Mouse (Mus musculus) neural tube, embryonic 11.5 days (tissue): ENCODE measurements around the gene Osbpl6. TPM values are rescaled to one million over a fixed set of nuclear protein-coding genes. Genes with fewer than 3 reads are reported as not detected.

Experiments used
- ATAC-seq: fragments of 200-750 bp; cut with Nextera tagmentation; 2 replicates; pipeline ENCODE4 v1.8.0; 2017; ENCODE audit warnings: moderate number of reproducible peaks, mild to moderate bottlenecking, moderate TSS enrichment, moderate library complexity; ENCODE audit not compliant: insufficient read depth, low FRiP score, low TSS enrichment
- DNase-seq: peaks from one replicate; pipeline ENCODE4 v3.0.0-alpha.2; 2015; ENCODE audit warnings: low spot score
- H3K27ac ChIP-seq: fragments of 300-500 bp; sonication (generic); 2 replicates; pipeline ENCODE4 v1.5.1; 2014; ENCODE audit warnings: low read depth, mild to moderate bottlenecking, low read length
- H3K27me3 ChIP-seq: fragments of 300-500 bp; sonication (generic); 2 replicates; pipeline ENCODE4 v1.6.1; 2014; ENCODE audit warnings: mild to moderate bottlenecking, low read length, mixed read lengths; ENCODE audit not compliant: control insufficient read depth, insufficient read depth
- H3K36me3 ChIP-seq: fragments of 300-500 bp; sonication (generic); 2 replicates; pipeline ENCODE4 v1.6.1; 2014; ENCODE audit warnings: mild to moderate bottlenecking, low read length, moderate library complexity, mixed read lengths; ENCODE audit not compliant: control insufficient read depth, insufficient read depth
- H3K4me1 ChIP-seq: fragments of 300-500 bp; sonication (generic); 2 replicates; pipeline ENCODE4 v1.6.1; 2014; ENCODE audit warnings: low read length, mixed read lengths; ENCODE audit not compliant: control insufficient read depth, insufficient read depth
- H3K4me2 ChIP-seq: fragments of 300-500 bp; sonication (generic); 2 replicates; pipeline ENCODE4 v1.6.1; 2014; ENCODE audit warnings: low read depth, mild to moderate bottlenecking, moderate library complexity
- H3K4me3 ChIP-seq: fragments of 300-500 bp; sonication (generic); 2 replicates; pipeline ENCODE4 v1.5.1; 2014; ENCODE audit warnings: low read depth, low read length
- H3K9ac ChIP-seq: fragments of 300-500 bp; sonication (generic); 2 replicates; pipeline ENCODE4 v1.6.1; 2014; ENCODE audit warnings: mild to moderate bottlenecking, low read length
- H3K9me3 ChIP-seq: fragments of 300-500 bp; sonication (generic); 2 replicates; pipeline ENCODE4 v1.6.1; 2016; ENCODE audit warnings: low read length; ENCODE audit not compliant: control insufficient read depth
- WGBS: fragments of 180-500 bp; shearing (Covaris S2); extraction: QIAGEN DNeasy Blood & Tissue Kit; methylation state at CpG from one replicate; pipeline ENCODE4 v1.1.7; 2014; 5-methylcytosine and 5-hydroxymethylcytosine counted together
- polyA plus RNA-seq: library from polyadenylated mRNA; unstranded; fragments of >200 nt; fragmentation: Nextera tagmentation; extraction: Ambion mirVana; gene quantifications from 2 replicates; pipeline ENCODE4 v1.2.1, GENCODE M21; 2014

The Osbpl6 gene
- polyA plus RNA-seq, 1 experiment from 2014 or later = 20.3 TPM

DNA sequence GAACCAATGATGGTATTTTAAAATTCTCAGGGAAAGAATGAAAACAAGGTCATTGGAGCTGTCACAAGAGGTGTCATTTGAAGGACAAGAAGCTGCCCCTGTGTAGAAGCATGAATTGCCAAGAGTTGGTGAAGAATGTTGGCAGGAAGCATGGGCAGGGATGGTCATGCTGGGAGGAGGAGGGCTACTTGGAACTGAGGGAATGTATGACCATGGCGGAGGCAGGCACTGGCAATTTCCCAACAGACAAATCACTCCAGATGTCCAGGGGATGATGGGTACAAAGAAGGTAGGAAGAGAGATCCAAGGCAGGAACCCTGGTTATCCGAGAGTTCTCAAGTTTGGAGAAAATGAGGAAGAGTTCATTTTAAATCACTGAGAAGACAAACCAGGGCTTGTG is 3.7 kb downstream of the Osbpl6 start:
- Histone ChIP-seq H3K4me1 (no peaks in the 10 kb centered on the region), H3K4me2 (no peak overlapping the region), H3K9ac (no peak overlapping the region), H3K27me3 (no peaks in the 10 kb centered on the region), H3K36me3 (no peaks in the 10 kb centered on the region), H3K4me3 (no peak overlapping the region), H3K27ac (no peak overlapping the region), H3K9me3 (no peaks in the 10 kb centered on the region)
- WGBS = 93% methylated on average over 2 of the region's 2 CpGs
- ATAC-seq (no peak), DNase-seq (no peak)

- no peak overlapping the region for H3K9ac ChIP-seq
- H3K4me2 ChIP-seq = no peak overlapping the region
- ATAC-seq (no peak), DNase-seq (no peak)
- H3K36me3 ChIP-seq = no peaks in the 10 kb centered on the region
- no peak overlapping the region for H3K27ac ChIP-seq
- H3K4me1 ChIP-seq = no peaks in the 10 kb centered on the region
- H3K4me3 ChIP-seq = no peak overlapping the region
- H3K27me3 ChIP-seq = no peaks in the 10 kb centered on the region
- no peaks in the 10 kb centered on the region for H3K9me3 ChIP-seq
- 87% methylated on average over 2 of the region's 2 CpGs for WGBS
These were observed 6.6 kb downstream of the Osbpl6 start for GRCm38 (mm10) chr2:76412924-76413323.

DNA sequence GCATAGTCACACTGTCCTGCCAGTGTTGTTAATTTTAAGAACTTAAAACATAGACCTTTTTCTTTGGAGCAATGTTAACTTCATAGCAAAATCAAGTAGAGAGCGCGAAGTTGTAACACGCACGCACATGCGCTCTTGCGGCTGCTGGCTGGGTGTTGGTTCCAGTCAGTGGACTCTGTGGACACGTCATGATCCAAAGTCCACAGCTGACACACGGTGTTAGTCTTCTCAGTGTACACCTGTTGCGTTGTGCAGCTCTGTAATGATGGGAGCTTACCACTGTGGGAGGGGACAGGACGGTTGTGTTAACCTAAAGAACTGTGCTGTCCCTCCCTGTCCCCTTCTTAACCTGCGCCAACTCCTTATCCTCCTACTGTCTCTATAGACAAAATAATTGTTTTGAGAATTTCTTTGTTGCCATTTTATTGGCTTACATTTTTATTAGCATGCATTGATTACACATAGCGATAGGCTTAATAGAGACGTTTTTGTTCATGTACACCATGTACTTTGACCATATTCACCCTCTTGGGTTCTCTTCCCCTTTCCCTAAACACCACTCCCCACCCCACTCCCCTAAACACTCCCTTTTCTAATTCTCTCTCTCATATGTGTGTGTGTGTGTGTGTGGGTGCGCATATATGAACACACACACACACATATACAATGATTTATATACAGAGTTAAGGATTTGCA is 11.3 kb downstream of the Osbpl6 start:
- no peaks in the 10 kb centered on the region for H3K9me3 ChIP-seq

GRCm38 (mm10) chr2:76418142-76418518 is 11.8 kb downstream of the Osbpl6 start:
- Histone ChIP-seq H3K36me3 (no peaks in the 10 kb centered on the region), H3K9ac (no peak overlapping the region), H3K4me1 (no peaks in the 10 kb centered on the region), H3K4me3 (no peak overlapping the region), H3K27ac (no peak overlapping the region), H3K27me3 (no peaks in the 10 kb centered on the region), H3K9me3 (no peaks in the 10 kb centered on the region), H3K4me2 (no peak overlapping the region)
- 90% methylated on average over 3 of the region's 3 CpGs for WGBS
- DNase-seq = no peak
- no peak for ATAC-seq

More for the DNA sequence above, 11.3 kb downstream of the Osbpl6 start:
- DNase-seq (no peak), ATAC-seq (no peak)
- Histone ChIP-seq H3K36me3 (no peaks in the 10 kb centered on the region), H3K4me1 (no peaks in the 10 kb centered on the region), H3K27ac (no peak overlapping the region), H3K4me2 (no peak overlapping the region), H3K27me3 (no peaks in the 10 kb centered on the region), H3K4me3 (no peak overlapping the region), H3K9ac (no peak overlapping the region)
- WGBS = 94% methylated on average over 14 of the region's 14 CpGs

- Histone ChIP-seq H3K27me3 (no peaks in the 10 kb centered on the region), H3K27ac (no peak overlapping the region), H3K9me3 (no peaks in the 10 kb centered on the region), H3K4me2 (no peak overlapping the region), H3K9ac (no peak overlapping the region), H3K4me3 (no peak overlapping the region), H3K4me1 (no peaks in the 10 kb centered on the region), H3K36me3 (no peaks in the 10 kb centered on the region)
- no peak for ATAC-seq
- 77% methylated on average over 6 of the region's 6 CpGs for WGBS
- DNase-seq = no peak
These were observed 15.2 kb downstream of the Osbpl6 start for GRCm38 (mm10) chr2:76421411-76421924.

- no peaks in the 10 kb centered on the region for H3K36me3 ChIP-seq
- no peak overlapping the region for H3K4me2 ChIP-seq
- ATAC-seq (no peak), DNase-seq (no peak)
- WGBS = 83% methylated on average over 3 of the region's 3 CpGs
- no peak overlapping the region for H3K27ac ChIP-seq
- no peak overlapping the region for H3K4me3 ChIP-seq
- H3K9ac ChIP-seq = no peak overlapping the region
- no peaks in the 10 kb centered on the region for H3K4me1 ChIP-seq
- H3K27me3 ChIP-seq = no peaks in the 10 kb centered on the region
- H3K9me3 ChIP-seq = no peaks in the 10 kb centered on the region
These were observed 20.5 kb downstream of the Osbpl6 start for GRCm38 (mm10) chr2:76426816-76427215.

DNA sequence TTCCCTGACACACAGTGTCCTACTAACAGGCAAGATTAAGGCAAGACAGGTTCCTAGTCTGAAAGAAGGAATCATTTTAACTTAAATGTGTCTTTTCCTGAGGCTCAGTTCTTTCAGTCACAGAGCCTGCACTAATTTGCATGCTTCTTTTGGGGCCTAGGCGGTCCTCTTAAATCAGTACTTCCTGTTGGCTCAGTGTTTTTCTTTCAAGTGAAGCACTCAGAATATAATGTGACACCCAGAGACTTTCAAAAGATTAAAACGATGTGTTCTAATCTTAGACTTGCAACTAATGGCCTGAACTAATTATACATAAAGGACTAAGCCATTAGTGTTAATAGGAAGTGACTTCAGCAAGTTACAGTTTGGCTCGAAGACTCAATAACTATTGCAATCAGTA is 23.0 kb downstream of the Osbpl6 start:
- Histone ChIP-seq H3K4me2 (no peak overlapping the region), H3K9ac (no peak overlapping the region), H3K27ac (no peak overlapping the region), H3K27me3 (no peaks in the 10 kb centered on the region), H3K36me3 (no peaks in the 10 kb centered on the region), H3K9me3 (no peaks in the 10 kb centered on the region), H3K4me1 (no peaks in the 10 kb centered on the region), H3K4me3 (no peak overlapping the region)
- ATAC-seq (no peak), DNase-seq (no peak)
- 69% methylated on average over 3 of the region's 3 CpGs for WGBS

GRCm38 (mm10) chr2:76429855-76430254 is 23.5 kb downstream of the Osbpl6 start:
- DNase-seq = no peak
- Histone ChIP-seq H3K27me3 (no peaks in the 10 kb centered on the region), H3K9ac (no peak overlapping the region), H3K4me3 (no peak overlapping the region), H3K4me2 (no peak overlapping the region), H3K27ac (no peak overlapping the region), H3K9me3 (no peaks in the 10 kb centered on the region), H3K4me1 (no peaks in the 10 kb centered on the region), H3K36me3 (no peaks in the 10 kb centered on the region)
- ATAC-seq = no peak
- 82% methylated on average over 5 of the region's 5 CpGs for WGBS

DNA sequence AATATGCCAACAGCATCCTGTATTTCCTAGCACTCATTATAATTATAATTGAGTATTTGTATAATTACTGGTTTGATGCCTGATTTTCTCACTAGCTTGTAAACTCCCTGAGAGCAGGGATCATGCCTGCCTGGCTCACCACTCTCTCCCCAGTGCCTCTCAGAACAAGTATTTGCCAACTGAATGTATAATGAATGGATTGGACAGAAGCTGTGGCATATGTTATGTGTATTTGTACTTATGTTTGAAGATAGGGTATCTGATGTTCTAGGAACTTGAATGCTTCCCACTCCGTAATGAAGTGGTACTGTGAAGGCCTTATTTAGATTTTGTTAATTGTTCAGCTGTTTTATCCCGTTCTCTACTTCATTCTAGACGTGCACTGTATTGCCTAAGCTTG is 24.2 kb downstream of the Osbpl6 start:
- ATAC-seq = no peak

More for the DNA sequence above, 24.2 kb downstream of the Osbpl6 start:
- no peaks in the 10 kb centered on the region for H3K9me3 ChIP-seq
- H3K4me3 ChIP-seq = no peak overlapping the region
- H3K9ac ChIP-seq = no peak overlapping the region
- no peak overlapping the region for H3K27ac ChIP-seq
- H3K4me1 ChIP-seq = no peaks in the 10 kb centered on the region
- no peak for DNase-seq
- WGBS = 90% methylated on average over 3 of the region's 3 CpGs
- no peaks in the 10 kb centered on the region for H3K27me3 ChIP-seq
- no peak overlapping the region for H3K4me2 ChIP-seq
- no peaks in the 10 kb centered on the region for H3K36me3 ChIP-seq
